In genomic region chr3:97076412-97076811, GRCm38 (mm10) we compare ENCODE assay signal across 8 mouse cellular contexts.
A peak's percentile ranks its signal among the peaks of the same experiment; 100 is the strongest.
DNase-seq lines count a peak whose midpoint lies in the region; ATAC-seq and TF ChIP-seq lines count a peak whose summit lies in the region.

No protein-coding gene starts in this region.

- peak; percentile 77; the same call in 1 of the 2 replicates for ATAC-seq in cerebellum, adult (ENCODE audit: insufficient number of reproducible peaks, low FRiP score, low TSS enrichment)

- TF ChIP-seq CTCF in CH12.LX (conservative IDR thresholded peaks at IDR 0.05 in 1 of 2, IDR thresholded peaks at IDR 0.05 in 1 of 2; ENCODE audit: low read depth in 2 of 2, low read length in 2 of 2) = peak in 1 of 2 experiments; percentile 92; a peak in 2 of 4 replicates
- TF ChIP-seq CTCF in lung, adult 2 months (IDR thresholded peaks at IDR 0.05; ENCODE audit: insufficient read depth, low read length) = peak; percentile 92
- peak; percentile 49; the same call in 1 of the 2 replicates for TF ChIP-seq CTCF in thymus, adult 2 months (IDR thresholded peaks at IDR 0.05; ENCODE audit: borderline replicate concordance, control insufficient read depth, extremely low read depth, insufficient read depth, low read length, poor library complexity)

- dilution Hi-C loops in CH12.LX (cut with MboI; ENCODE audit: extremely low pct_ligation_motif_present, extremely low pct_unique_long_range_greater_than_20kb, low sequenced_read_pairs) = no loop called here

- no peaks in the 10 kb centered on the region for H3K79me2 ChIP-seq in CH12.LX (replicated peaks; ENCODE audit: control insufficient read depth, extremely low read depth, insufficient read depth, poor library complexity, severe bottlenecking)

- intact Hi-C loops in heart, postnatal 25 days (cut with DNase I) = loop anchor here (5.0 kb wide), 2 partner anchors 111 to 261 kb away; no protein-coding TSS in a partner anchor

- no peaks in the 10 kb centered on the region for H3K36me3 ChIP-seq in CH12.LX (replicated peaks in 1 of 2; ENCODE audit: control insufficient read depth in 1 of 2, insufficient read depth in 1 of 2, low read length in 1 of 2)
- H3K36me3 ChIP-seq in thymus, adult 2 months (ENCODE audit: control insufficient read depth, insufficient read depth, low read length) = no peaks in the 10 kb centered on the region

- TF ChIP-seq POLR2A in CH12.LX (IDR thresholded peaks at IDR 0.05; ENCODE audit: low read depth, low read length) = no peak
- TF ChIP-seq POLR2A in lung, adult 2 months (IDR thresholded peaks at IDR 0.05; ENCODE audit: borderline replicate concordance, extremely low read depth, low read depth, low read length) = no peak
- TF ChIP-seq POLR2A in thymus, adult 2 months (IDR thresholded peaks at IDR 0.05; ENCODE audit: control insufficient read depth, extremely low read depth, insufficient read depth, low read length, poor library complexity) = no peak

- peak; percentile 91 for TF ChIP-seq RAD21 in CH12.LX (IDR thresholded peaks at IDR 0.05; ENCODE audit: low read depth, low read length)

- no peak overlapping the region for H3K27ac ChIP-seq in CH12.LX (ENCODE audit: insufficient read depth, low read depth)
- H3K27ac ChIP-seq in thymus, adult 2 months (ENCODE audit: control insufficient read depth, insufficient read depth, low read length) = no peak overlapping the region

- H3K9ac ChIP-seq in CH12.LX (ENCODE audit: insufficient read depth, low read depth) = no peak overlapping the region

- DNase-seq in cerebellum, postnatal 4 days (ENCODE audit: low spot score in 2 of 2) = no peak
- peak; percentile 76 for DNase-seq in CH12.LX (ENCODE audit: extremely low read depth)
- DNase-seq in cerebellum, adult 8-10 months = peak; percentile 52
- peak; percentile 8 for DNase-seq in heart, postnatal 25 days (ENCODE audit: low spot score)
- DNase-seq in lung, adult 2 months = peak; percentile 51
- DNase-seq in thymus, adult 2 months = peak; percentile 63
- DNase-seq in layer of hippocampus, postnatal 10 days (ENCODE audit: low spot score in 2 of 2) = no peak

- peak overlapping the region; percentile 49; the same call in 1 of the 2 replicates for H3K4me2 ChIP-seq in CH12.LX (ENCODE audit: insufficient read depth, low read depth, poor library complexity, severe bottlenecking)

- H3K4me1 ChIP-seq in CH12.LX (ENCODE audit: control insufficient read depth in 1 of 2, insufficient read depth in 2 of 2) = peaks cover 3 to 4% of the 10 kb centered on the region in 2 experiments; a peak in 2 of 4 replicates
- H3K4me1 ChIP-seq in lung, adult 2 months (ENCODE audit: control insufficient read depth, insufficient read depth, low read length) = peaks cover 3% of the 10 kb centered on the region; the same call in 1 of the 2 replicates
- H3K4me1 ChIP-seq in thymus, adult 2 months (replicated peaks; ENCODE audit: control insufficient read depth, insufficient read depth, low read length) = no peaks in the 10 kb centered on the region; the same call in 1 of the 2 replicates

- 7% methylated on average over 6 of the region's 6 CpGs for WGBS in lung, adult 2 months
- 3% methylated on average over 6 of the region's 6 CpGs for WGBS in thymus, adult 2 months

- in situ Hi-C loops in CH12.LX (cut with MboI; ENCODE audit: low pct_ligation_motif_present, low pct_unique_long_range_greater_than_20kb, low sequenced_read_pairs) = loop anchor here (5.0 to 25.0 kb wide), 2 partner anchors 134 to 264 kb away; no protein-coding TSS in a partner anchor

- TF ChIP-seq EP300 in CH12.LX (IDR thresholded peaks at IDR 0.05; ENCODE audit: low read length) = peak; percentile 58; the same call in 1 of the 2 replicates

- H3K4me3 ChIP-seq in CH12.LX (replicated peaks in 1 of 3; ENCODE audit: low read depth in 2 of 3, low read length in 2 of 3, poor library complexity in 1 of 3) = peak overlapping the region in 1 of 3 experiments; percentile 43
- peak overlapping the region; percentile 61 for H3K4me3 ChIP-seq in lung, adult 2 months (replicated peaks; ENCODE audit: extremely low read depth, low read depth, low read length)
- peak overlapping the region; percentile 1; the same call in 1 of the 2 replicates for H3K4me3 ChIP-seq in thymus, adult 2 months (ENCODE audit: control insufficient read depth, insufficient read depth, low read length)

- H3K27me3 ChIP-seq in CH12.LX (replicated peaks) = no peaks in the 10 kb centered on the region
- no peaks in the 10 kb centered on the region for H3K27me3 ChIP-seq in thymus, adult 2 months (ENCODE audit: control insufficient read depth, insufficient read depth, low read length)

- no peaks in the 10 kb centered on the region for H3K9me3 ChIP-seq in CH12.LX (replicated peaks; ENCODE audit: low read length)

TF ChIP-seq in CH12.LX, 34 proteins besides CTCF, POLR2A, EP300 and RAD21:
- TF ChIP-seq SMC3 (IDR thresholded peaks at IDR 0.05; ENCODE audit: low read depth, low read length) (peak; percentile 83), MAFK (IDR thresholded peaks at IDR 0.05; ENCODE audit: insufficient replicate concordance, low read length) (0 out of 2 replicates have a peak, but pooled peaks have one; percentile 27), IRF4 (IDR thresholded peaks at IDR 0.05; ENCODE audit: low read depth, low read length) (peak; percentile 95), TCF12 (IDR thresholded peaks at IDR 0.05; ENCODE audit: low read depth, low read length) (peak; percentile 64; the same call in 1 of the 2 replicates), MEF2A (IDR thresholded peaks at IDR 0.05; ENCODE audit: borderline replicate concordance, low read depth, low read length) (peak; percentile 79), JUND (conservative IDR thresholded peaks at IDR 0.05; ENCODE audit: low read depth, low read length) (no peak), E2F4 (IDR thresholded peaks at IDR 0.05; ENCODE audit: insufficient replicate concordance, low read depth, low read length) (no peak), BHLHE40 (IDR thresholded peaks at IDR 0.05; ENCODE audit: low read depth, low read length) (peak; percentile 61; the same call in 1 of the 2 replicates), KAT2A (IDR thresholded peaks at IDR 0.05; ENCODE audit: insufficient replicate concordance, low read length) (no peak)

Comparison
In these comparisons a context has a peak if more than half of its experiments do, and no peak if none do; other contexts are left out.
1. DNase-seq: peak in CH12.LX (single experiment), cerebellum, adult 8-10 months (single experiment), heart, postnatal 25 days (single experiment), lung, adult 2 months (single experiment) and thymus, adult 2 months (single experiment); none in cerebellum, postnatal 4 days (0 of 2) and layer of hippocampus, postnatal 10 days (0 of 2).